Mouse (Mus musculus) hindbrain, postnatal 0 days (tissue): Measurements from ENCODE around the gene Gm6993. TPM values are rescaled to one million over a fixed set of nuclear protein-coding genes. Genes with fewer than 3 reads are reported as not detected.
A peak's percentile ranks its signal among the peaks of the same experiment; 100 is the strongest.

Source experiments
- ATAC-seq: fragments of 200-750 bp; cut with Nextera tagmentation; 2 replicates; pipeline ENCODE4 v1.8.0; 2017; ENCODE audit warnings: mild to moderate bottlenecking, moderate TSS enrichment, moderate library complexity
- DNase-seq: peaks from one replicate; pipeline ENCODE4 v3.0.0-alpha.2; 2015; ENCODE audit warnings: low spot score
- H3K27ac ChIP-seq: fragments of 300-500 bp; sonication (generic); 2 replicates; pipeline ENCODE4 v1.5.1; 2014; ENCODE audit warnings: mild to moderate bottlenecking
- H3K27me3 ChIP-seq: fragments of 300-500 bp; sonication (generic); 2 replicates; pipeline ENCODE4 v1.6.1; 2014; ENCODE audit warnings: low read length, mixed read lengths; ENCODE audit not compliant: insufficient read depth
- H3K36me3 ChIP-seq: fragments of 300-500 bp; sonication (generic); 2 replicates; pipeline ENCODE4 v1.6.1; 2014; ENCODE audit warnings: low read length, mixed read lengths; ENCODE audit not compliant: insufficient read depth
- H3K4me1 ChIP-seq: fragments of 300-500 bp; sonication (generic); 2 replicates; pipeline ENCODE4 v1.6.1; 2014; ENCODE audit warnings: antibody characterized with exemption, low read length, mixed read lengths; ENCODE audit not compliant: insufficient read depth
- H3K4me2 ChIP-seq: fragments of 300-500 bp; sonication (generic); 2 replicates; pipeline ENCODE4 v1.6.1; 2014; ENCODE audit warnings: low read depth, mild to moderate bottlenecking, low read length, moderate library complexity, mixed read lengths
- H3K4me3 ChIP-seq: fragments of 300-500 bp; sonication (generic); 2 replicates; pipeline ENCODE4 v1.5.1; 2014; ENCODE audit warnings: low read length
- H3K9ac ChIP-seq: fragments of 300-500 bp; sonication (generic); replicated peaks from 2 replicates; pipeline ENCODE4 v1.6.1; 2014; ENCODE audit warnings: mild to moderate bottlenecking, low read length, moderate library complexity, mixed read lengths
- H3K9me3 ChIP-seq: fragments of 300-500 bp; sonication (generic); 2 replicates; pipeline ENCODE4 v1.6.1; 2016; ENCODE audit warnings: low read length, mixed read lengths
- CTCF ChIP-seq: IDR thresholded peaks from 2 replicates; pipeline ENCODE4 v1.5.1; 2016; ENCODE audit warnings: antibody characterized with exemption, control low read depth, low read depth
- WGBS: fragments of 180-500 bp; shearing (Covaris S2); extraction: QIAGEN DNeasy Blood & Tissue Kit; methylation state at CpG from one replicate; pipeline ENCODE4 v1.1.7; 2014; 5-methylcytosine and 5-hydroxymethylcytosine counted together
- polyA plus RNA-seq: library from polyadenylated mRNA; unstranded; fragments of >200 nt; fragmentation: Nextera tagmentation; extraction: Ambion mirVana; gene quantifications from 2 replicates; pipeline ENCODE4 v1.2.1, GENCODE M21; 2015
- total RNA-seq: library from RNA; depleted of rRNA; stranded (reverse); fragments of >200 nt; gene quantifications from 2 replicates; pipeline ENCODE4 v1.2.3, GENCODE M21; 2014; rRNA removed

The Gm6993 gene
- total RNA-seq = not detected in 2 replicates
- polyA plus RNA-seq = not detected in 2 replicates

GRCm38 (mm10) chr12:31240470-31240869 is at the start of gene Gm6993:
TSS of gene Gm6993 (plus strand) at chr12:31240770.
- Histone ChIP-seq H3K27me3 (no peaks in the 10 kb centered on the region), H3K36me3 (no peaks in the 10 kb centered on the region), H3K27ac (no peak within 1 kb of the TSS), H3K4me2 (no peak within 1 kb of the TSS), H3K4me3 (no peak within 1 kb of the TSS), H3K9me3 (no peaks in the 10 kb centered on the region), H3K4me1 (peaks cover 5% of the 10 kb centered on the region; the same call in 1 of the 2 replicates), H3K9ac (no peak within 1 kb of the TSS)
- 77% methylated on average over 5 of the region's 5 CpGs for WGBS
- no peak for ATAC-seq
- no peak for DNase-seq
- TF ChIP-seq CTCF = no peak

DNA sequence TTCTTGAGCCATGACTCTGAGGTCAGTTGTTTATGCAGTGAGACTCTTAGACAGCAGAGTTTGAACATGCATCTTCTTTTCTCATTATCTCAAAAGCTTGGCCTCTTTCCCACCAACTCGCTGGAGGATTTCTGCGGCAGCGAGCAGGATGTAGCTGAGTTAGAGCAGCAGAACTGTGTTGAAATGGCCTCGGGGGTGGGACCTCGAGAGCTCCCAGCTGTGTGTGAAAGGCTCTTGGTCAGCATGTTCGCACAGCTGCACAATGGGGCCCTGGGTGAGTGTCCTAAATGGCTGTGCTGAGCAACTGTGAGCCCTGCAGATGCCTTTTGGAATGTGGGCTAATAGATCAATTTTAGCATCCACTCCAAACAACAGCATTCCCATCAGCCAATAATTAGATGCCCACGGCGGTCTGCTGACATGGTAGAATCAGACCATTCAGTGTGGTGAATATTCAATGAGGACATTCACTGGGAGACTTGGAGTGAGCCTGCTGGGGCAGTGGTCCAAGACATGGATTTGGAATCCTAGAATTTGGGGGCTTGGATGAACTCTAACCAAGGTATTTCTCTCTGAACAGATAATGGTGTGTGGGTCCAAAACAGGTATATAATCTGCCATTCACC is 49.1 kb upstream of the Gm6993 start:
- Histone ChIP-seq H3K9me3 (no peaks in the 10 kb centered on the region), H3K27me3 (no peaks in the 10 kb centered on the region), H3K4me3 (no peak overlapping the region), H3K4me2 (0 out of 2 replicates have a peak overlapping the region, but pooled peaks have one; percentile 11), H3K9ac (no peak overlapping the region), H3K36me3 (no peaks in the 10 kb centered on the region), H3K4me1 (no peaks in the 10 kb centered on the region), H3K27ac (no peak overlapping the region)
- peak; percentile 73 for ATAC-seq
- TF ChIP-seq CTCF = no peak
- peak; percentile 54 for DNase-seq
- WGBS = 14% methylated on average over 8 of the region's 8 CpGs

- Histone ChIP-seq H3K4me3 (no peak overlapping the region), H3K36me3 (no peaks in the 10 kb centered on the region), H3K4me1 (no peaks in the 10 kb centered on the region), H3K9me3 (no peaks in the 10 kb centered on the region), H3K27me3 (no peaks in the 10 kb centered on the region), H3K9ac (no peak overlapping the region), H3K4me2 (no peak overlapping the region), H3K27ac (no peak overlapping the region)
- 89% methylated on average over 1 of the region's 1 CpGs for WGBS
- DNase-seq (no peak), ATAC-seq (no peak)
- TF ChIP-seq CTCF = no peak
These were observed 38.1 kb upstream of the Gm6993 start for GRCm38 (mm10) chr12:31202509-31202908.

DNA sequence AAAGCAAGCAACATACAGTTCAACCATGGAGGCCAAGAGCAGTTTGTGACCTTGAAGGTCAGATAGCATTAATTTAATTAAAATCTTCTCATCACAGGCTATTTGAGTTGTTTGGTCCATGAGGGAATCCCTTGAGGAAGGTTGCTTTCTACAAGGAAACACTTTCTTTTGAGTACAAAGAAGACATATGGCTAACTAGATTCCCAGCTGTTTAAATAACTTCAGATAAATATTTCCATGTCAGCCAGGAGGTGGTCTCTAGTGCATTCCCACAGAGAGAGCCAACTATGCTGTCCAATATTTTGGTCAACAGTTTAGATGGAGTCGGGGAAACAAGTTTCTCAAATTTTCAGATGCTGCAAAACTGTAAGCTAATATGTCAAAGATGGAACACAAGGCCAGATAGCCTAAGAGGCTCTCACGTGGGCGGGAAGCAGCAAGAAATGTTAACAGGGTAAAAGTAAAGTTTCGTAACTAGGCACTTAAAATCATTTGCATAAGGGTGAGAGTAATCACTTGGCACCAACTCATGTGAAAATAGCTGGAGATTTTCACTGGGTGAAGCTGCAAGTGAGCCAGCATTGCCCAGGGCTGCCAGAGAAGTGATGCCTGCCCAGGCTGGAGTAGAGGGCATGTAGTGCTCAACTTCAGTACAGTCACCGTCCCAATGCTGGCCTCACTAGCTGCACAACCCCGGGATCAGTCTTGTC is 36.7 kb upstream of the Gm6993 start:
- Histone ChIP-seq H3K27ac (no peak overlapping the region), H3K27me3 (no peaks in the 10 kb centered on the region), H3K9ac (no peak overlapping the region), H3K9me3 (no peaks in the 10 kb centered on the region), H3K4me2 (no peak overlapping the region), H3K4me3 (no peak overlapping the region), H3K4me1 (0 out of 2 replicates have a peak, but pooled peaks cover 5% of the 10 kb centered on the region), H3K36me3 (no peaks in the 10 kb centered on the region)
- WGBS = 84% methylated on average over 6 of the region's 6 CpGs
- ATAC-seq (no peak), DNase-seq (no peak)
- no peak for TF ChIP-seq CTCF

DNA sequence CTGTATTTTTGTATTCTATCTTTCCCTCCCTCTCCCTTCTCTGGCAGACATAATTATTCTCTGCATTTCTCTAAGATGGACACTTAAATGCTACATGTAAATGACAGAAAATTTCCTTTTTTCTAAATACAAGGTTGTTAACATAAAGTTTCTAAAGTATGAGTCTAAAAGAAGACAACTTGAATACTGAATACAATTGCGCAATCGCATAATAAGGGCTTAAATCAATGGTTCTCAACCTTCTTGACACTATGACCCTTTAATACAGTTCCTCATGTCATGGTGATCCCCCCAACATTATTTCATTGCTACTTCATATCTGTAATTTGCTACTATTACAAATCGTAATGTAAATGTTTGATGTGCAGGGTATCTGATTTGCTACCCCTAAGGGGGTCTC is 35.7 kb upstream of the Gm6993 start:
- WGBS = 96% methylated on average over 3 of the region's 3 CpGs
- DNase-seq (no peak), ATAC-seq (no peak)
- no peak overlapping the region for H3K27ac ChIP-seq
- no peaks in the 10 kb centered on the region for H3K27me3 ChIP-seq
- H3K4me1 ChIP-seq = 0 out of 2 replicates have a peak, but pooled peaks cover 8% of the 10 kb centered on the region
- no peaks in the 10 kb centered on the region for H3K9me3 ChIP-seq
- no peak overlapping the region for H3K9ac ChIP-seq
- no peaks in the 10 kb centered on the region for H3K36me3 ChIP-seq
- no peak overlapping the region for H3K4me3 ChIP-seq
- no peak for TF ChIP-seq CTCF
- no peak overlapping the region for H3K4me2 ChIP-seq

GRCm38 (mm10) chr12:31205983-31206633 is 34.5 kb upstream of the Gm6993 start:
- Histone ChIP-seq H3K27me3 (no peaks in the 10 kb centered on the region), H3K9me3 (no peaks in the 10 kb centered on the region), H3K27ac (no peak overlapping the region), H3K36me3 (no peaks in the 10 kb centered on the region), H3K9ac (no peak overlapping the region), H3K4me3 (no peak overlapping the region), H3K4me1 (0 out of 2 replicates have a peak, but pooled peaks cover 8% of the 10 kb centered on the region), H3K4me2 (no peak overlapping the region)
- ATAC-seq (no peak), DNase-seq (no peak)
- WGBS = 72% methylated on average over 10 of the region's 10 CpGs
- no peak for TF ChIP-seq CTCF
